Mouse (Mus musculus): ENCODE data around the gene Oosp1. TPM values are rescaled to one million over a fixed set of nuclear protein-coding genes. Genes with fewer than 3 reads are reported as not detected.

The Oosp1 gene
- not detected in 2 replicates for polyA plus RNA-seq (2011; ENCODE audit: insufficient read depth, insufficient read length, low replicate concordance, missing spikeins)

DNA sequence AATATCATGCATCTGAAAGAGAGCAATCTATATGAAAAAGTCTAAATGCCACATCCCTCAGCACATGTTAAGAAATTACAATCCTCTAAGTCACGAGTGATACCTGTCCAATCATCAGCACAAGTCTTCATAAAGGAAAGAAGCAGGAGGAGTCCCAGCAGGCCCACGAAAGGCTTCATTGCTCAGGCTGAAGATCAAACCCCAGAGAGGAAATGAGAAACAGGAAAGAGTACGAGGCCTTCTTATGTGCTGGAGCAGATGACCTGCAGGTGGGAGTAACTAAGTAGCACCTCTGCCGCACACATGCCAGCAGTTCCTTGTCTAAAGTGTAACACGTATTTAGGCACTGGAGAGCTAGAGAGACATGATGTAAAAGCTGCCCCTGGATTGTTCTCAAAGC, at the start of gene Oosp1:
TSS of gene Oosp1 (minus strand) at position 312 of the 400 bp plus-strand sequence.
- 15% methylated on average over 5 of the region's 5 CpGs for WGBS
- TF ChIP-seq CTCF (IDR thresholded peaks at IDR 0.05; ENCODE audit: control insufficient read depth, insufficient read depth, low read length) (no peak), POLR2A (IDR thresholded peaks at IDR 0.05; ENCODE audit: borderline replicate concordance, control insufficient read depth, low read depth, low read length) (no peak)
- H3K27ac ChIP-seq (ENCODE audit: control insufficient read depth, insufficient read depth, low read depth, low read length, poor library complexity), result no peak within 1 kb of the TSS
- no peak within 1 kb of the TSS for H3K4me3 ChIP-seq (replicated peaks; ENCODE audit: control insufficient read depth, low read depth, low read length)
- H3K4me1 ChIP-seq (ENCODE audit: control insufficient read depth, insufficient read depth, low read length), result no peaks in the 10 kb centered on the region

DNA sequence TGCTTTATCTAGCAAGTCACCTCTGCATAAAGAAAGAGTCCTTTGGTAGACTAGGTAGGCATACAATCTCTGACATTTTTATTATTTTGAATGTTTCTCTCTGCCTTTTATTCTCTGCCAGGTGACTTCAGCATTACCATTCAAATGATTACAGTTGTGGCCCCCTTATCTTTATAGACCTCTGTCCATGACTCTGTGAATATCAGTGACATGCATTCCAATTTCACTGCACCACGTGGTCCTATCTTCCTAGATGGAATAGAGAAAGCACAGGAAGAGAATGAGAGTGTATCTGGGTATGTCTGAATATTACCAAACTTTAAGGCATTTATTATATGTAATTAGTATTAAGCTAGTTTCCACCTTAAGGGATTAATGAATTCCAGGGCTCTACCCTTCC, 45.5 kb upstream of the Oosp1 start:
- H3K4me1 ChIP-seq (ENCODE audit: control insufficient read depth, insufficient read depth, low read length), result no peaks in the 10 kb centered on the region
- no peak overlapping the region for H3K27ac ChIP-seq (ENCODE audit: control insufficient read depth, insufficient read depth, low read depth, low read length, poor library complexity)
- TF ChIP-seq CTCF (IDR thresholded peaks at IDR 0.05; ENCODE audit: control insufficient read depth, insufficient read depth, low read length) (no peak), POLR2A (IDR thresholded peaks at IDR 0.05; ENCODE audit: borderline replicate concordance, control insufficient read depth, low read depth, low read length) (no peak)
- WGBS, result 33% methylated on average over 1 of the region's 1 CpGs
- H3K4me3 ChIP-seq (replicated peaks; ENCODE audit: control insufficient read depth, low read depth, low read length), result no peak overlapping the region

DNA sequence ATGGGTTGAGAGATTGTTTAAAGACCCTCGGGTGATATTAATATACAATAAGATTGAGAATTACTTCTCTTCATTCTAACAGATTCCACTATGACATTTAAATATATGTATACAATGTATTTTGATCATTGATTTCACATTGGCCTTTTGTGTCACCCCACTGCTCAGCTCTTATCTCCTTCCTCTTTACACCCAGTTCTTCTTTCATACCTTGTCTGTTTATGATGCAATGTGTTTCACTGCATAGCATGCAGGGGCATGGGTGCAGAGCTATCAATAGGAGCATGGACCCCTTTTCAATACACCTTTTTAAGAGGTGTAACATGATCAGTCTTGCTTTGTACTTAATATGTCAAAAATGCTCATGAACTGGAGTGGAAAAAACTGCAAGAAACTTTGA, 39.3 kb upstream of the Oosp1 start:
- 73% methylated on average over 1 of the region's 1 CpGs for WGBS
- TF ChIP-seq POLR2A (IDR thresholded peaks at IDR 0.05; ENCODE audit: borderline replicate concordance, control insufficient read depth, low read depth, low read length) (no peak), CTCF (IDR thresholded peaks at IDR 0.05; ENCODE audit: control insufficient read depth, insufficient read depth, low read length) (no peak)
- H3K27ac ChIP-seq (ENCODE audit: control insufficient read depth, insufficient read depth, low read depth, low read length, poor library complexity), result no peak overlapping the region
- no peaks in the 10 kb centered on the region; the same call in 1 of the 2 replicates for H3K4me1 ChIP-seq (ENCODE audit: control insufficient read depth, insufficient read depth, low read length)
- H3K4me3 ChIP-seq (replicated peaks; ENCODE audit: control insufficient read depth, low read depth, low read length), result no peak overlapping the region

DNA sequence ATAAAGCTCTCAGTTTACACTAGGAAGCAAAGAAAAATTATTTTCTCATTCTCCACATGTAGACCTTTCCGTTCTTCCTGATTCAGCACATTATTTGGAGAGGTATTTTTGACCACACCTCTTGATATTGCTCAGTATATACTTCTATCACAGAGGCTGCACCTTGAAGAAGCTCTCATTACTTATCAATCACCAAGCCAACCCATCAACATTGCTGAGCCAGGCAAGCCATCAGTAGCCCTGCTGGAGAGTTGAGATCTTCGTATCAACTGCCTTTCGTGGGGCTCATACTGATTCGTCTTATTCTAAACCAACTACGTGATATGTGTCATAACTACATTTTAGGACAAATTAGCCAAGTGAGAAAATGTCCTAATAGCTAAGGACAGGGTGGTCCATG, 36.4 kb upstream of the Oosp1 start:
- TF ChIP-seq POLR2A (IDR thresholded peaks at IDR 0.05; ENCODE audit: borderline replicate concordance, control insufficient read depth, low read depth, low read length) (no peak), CTCF (IDR thresholded peaks at IDR 0.05; ENCODE audit: control insufficient read depth, insufficient read depth, low read length) (no peak)
- Histone ChIP-seq H3K27ac (ENCODE audit: control insufficient read depth, insufficient read depth, low read depth, low read length, poor library complexity) (no peak overlapping the region), H3K4me3 (replicated peaks; ENCODE audit: control insufficient read depth, low read depth, low read length) (no peak overlapping the region), H3K4me1 (ENCODE audit: control insufficient read depth, insufficient read depth, low read length) (no peaks in the 10 kb centered on the region; the same call in 1 of the 2 replicates)
- WGBS, result 66% methylated on average over 5 of the region's 5 CpGs

DNA sequence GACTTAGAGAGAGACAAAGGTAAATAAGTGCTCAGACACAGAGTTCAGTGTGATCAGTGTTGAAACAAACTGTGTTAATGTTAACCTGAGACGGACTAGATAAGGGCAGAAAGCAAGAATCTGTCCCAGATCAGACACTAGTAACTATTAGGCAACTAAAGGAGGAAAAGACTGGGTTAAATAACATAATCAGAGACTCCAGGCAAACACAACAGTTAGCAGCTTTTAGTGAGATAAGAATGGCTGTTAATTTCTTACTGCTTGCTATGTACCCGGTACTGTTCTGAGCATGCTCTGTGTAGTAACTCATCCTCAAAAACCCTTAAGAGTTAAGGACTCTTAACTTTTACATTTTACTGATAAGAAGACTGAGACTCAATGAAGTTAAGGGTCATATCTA, 35.0 kb upstream of the Oosp1 start:
- H3K27ac ChIP-seq (ENCODE audit: control insufficient read depth, insufficient read depth, low read depth, low read length, poor library complexity), result no peak overlapping the region
- TF ChIP-seq CTCF (IDR thresholded peaks at IDR 0.05; ENCODE audit: control insufficient read depth, insufficient read depth, low read length) (no peak), POLR2A (IDR thresholded peaks at IDR 0.05; ENCODE audit: borderline replicate concordance, control insufficient read depth, low read depth, low read length) (no peak)

DNA sequence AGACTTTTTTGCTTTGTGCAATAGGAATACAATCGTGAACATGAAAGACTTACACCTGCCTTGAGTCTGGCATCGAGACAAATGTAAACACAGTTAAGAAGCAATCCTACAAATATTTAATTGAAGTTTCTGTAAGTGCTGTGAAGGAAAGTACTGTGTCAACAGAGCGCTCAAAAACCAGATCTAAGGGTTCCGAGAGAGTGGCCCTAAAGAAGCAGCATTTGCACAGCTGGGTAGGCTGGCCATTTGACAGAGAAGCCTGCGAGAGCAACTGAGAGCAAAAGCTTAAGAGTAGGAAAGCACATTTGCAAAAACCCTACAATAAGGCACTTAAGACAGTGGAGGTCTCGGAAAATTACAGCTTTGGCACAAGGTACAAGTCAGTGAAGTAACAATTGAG, 33.3 kb upstream of the Oosp1 start:
- Histone ChIP-seq H3K27ac (ENCODE audit: control insufficient read depth, insufficient read depth, low read depth, low read length, poor library complexity) (no peak overlapping the region), H3K4me1 (ENCODE audit: control insufficient read depth, insufficient read depth, low read length) (no peaks in the 10 kb centered on the region; the same call in 1 of the 2 replicates), H3K4me3 (replicated peaks; ENCODE audit: control insufficient read depth, low read depth, low read length) (no peak overlapping the region)
- TF ChIP-seq POLR2A (IDR thresholded peaks at IDR 0.05; ENCODE audit: borderline replicate concordance, control insufficient read depth, low read depth, low read length) (no peak), CTCF (IDR thresholded peaks at IDR 0.05; ENCODE audit: control insufficient read depth, insufficient read depth, low read length) (no peak)
- WGBS, result 84% methylated on average over 6 of the region's 6 CpGs

More for the DNA sequence above, 35.0 kb upstream of the Oosp1 start:
- 67% methylated on average over 2 of the region's 2 CpGs for WGBS
- H3K4me3 ChIP-seq (replicated peaks; ENCODE audit: control insufficient read depth, low read depth, low read length), result no peak overlapping the region
- H3K4me1 ChIP-seq (ENCODE audit: control insufficient read depth, insufficient read depth, low read length), result no peaks in the 10 kb centered on the region; the same call in 1 of the 2 replicates

DNA sequence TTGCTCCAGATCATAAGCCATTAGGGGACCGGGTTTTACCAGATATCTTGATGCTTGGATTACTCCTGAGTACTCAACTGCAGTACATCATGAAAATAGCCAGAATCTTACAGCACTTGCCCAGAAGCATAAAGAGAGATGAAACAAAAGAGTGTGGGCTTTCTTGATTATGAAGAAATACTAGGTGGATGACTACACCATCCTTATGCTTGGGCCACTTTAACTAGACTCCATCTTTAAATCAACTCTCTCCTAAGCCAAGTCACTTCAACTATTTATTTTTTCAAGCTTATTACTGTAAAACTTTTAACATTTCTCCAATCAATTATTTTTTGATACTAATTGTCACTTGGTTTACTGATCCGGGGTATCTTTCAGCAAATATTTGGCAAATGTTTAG, 32.9 kb upstream of the Oosp1 start:
- H3K27ac ChIP-seq (ENCODE audit: control insufficient read depth, insufficient read depth, low read depth, low read length, poor library complexity), result no peak overlapping the region
- no peaks in the 10 kb centered on the region; the same call in 1 of the 2 replicates for H3K4me1 ChIP-seq (ENCODE audit: control insufficient read depth, insufficient read depth, low read length)
- H3K4me3 ChIP-seq (replicated peaks; ENCODE audit: control insufficient read depth, low read depth, low read length), result no peak overlapping the region
- 89% methylated on average over 2 of the region's 2 CpGs for WGBS
- TF ChIP-seq POLR2A (IDR thresholded peaks at IDR 0.05; ENCODE audit: borderline replicate concordance, control insufficient read depth, low read depth, low read length), result no peak
- no peak for TF ChIP-seq CTCF (IDR thresholded peaks at IDR 0.05; ENCODE audit: control insufficient read depth, insufficient read depth, low read length)

DNA sequence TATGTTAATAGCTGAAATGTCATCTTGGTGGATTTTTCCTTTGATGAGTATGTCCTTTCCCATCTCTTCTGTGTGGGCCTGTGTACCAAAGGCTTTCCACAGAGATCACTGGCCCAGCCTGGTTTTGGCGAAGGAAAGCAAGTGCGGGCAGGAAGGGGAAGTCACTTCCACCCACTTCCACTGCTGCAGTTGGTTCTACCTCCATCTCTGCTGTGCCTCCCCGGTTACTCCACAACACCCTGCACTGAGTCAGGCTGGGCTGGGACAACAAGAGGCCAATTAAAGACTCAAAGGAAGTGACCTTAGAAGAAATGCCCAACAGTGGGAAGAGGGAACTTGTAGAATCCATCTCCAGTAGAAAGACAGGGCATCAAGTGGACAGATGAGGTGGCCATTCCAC, 29.1 kb upstream of the Oosp1 start:
- H3K4me3 ChIP-seq (replicated peaks; ENCODE audit: control insufficient read depth, low read depth, low read length), result no peak overlapping the region
- H3K27ac ChIP-seq (ENCODE audit: control insufficient read depth, insufficient read depth, low read depth, low read length, poor library complexity), result no peak overlapping the region
- 17% methylated on average over 3 of the region's 3 CpGs for WGBS
- TF ChIP-seq CTCF (IDR thresholded peaks at IDR 0.05; ENCODE audit: control insufficient read depth, insufficient read depth, low read length) (no peak), POLR2A (IDR thresholded peaks at IDR 0.05; ENCODE audit: borderline replicate concordance, control insufficient read depth, low read depth, low read length) (no peak)
- H3K4me1 ChIP-seq (ENCODE audit: control insufficient read depth, insufficient read depth, low read length), result no peaks in the 10 kb centered on the region

DNA sequence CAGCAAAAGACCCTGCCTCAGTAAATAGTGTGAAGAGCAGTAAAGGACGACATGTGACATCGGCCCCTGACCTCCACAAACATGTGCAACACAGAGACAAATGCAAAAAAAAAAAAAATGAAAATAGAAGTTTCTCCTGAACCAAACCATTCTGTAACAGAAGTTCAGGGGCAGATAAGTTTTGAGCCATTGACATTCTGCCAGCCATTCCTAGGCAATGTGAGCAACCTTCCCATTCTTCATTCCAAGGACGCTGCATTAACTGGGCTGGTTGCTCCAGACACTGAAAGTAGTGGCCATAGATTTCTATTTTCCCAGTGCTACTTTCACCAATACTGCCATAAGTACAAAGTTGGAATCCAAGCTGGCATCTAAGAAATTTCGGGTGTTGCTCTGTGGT, 21.5 kb upstream of the Oosp1 start:
- Histone ChIP-seq H3K4me1 (ENCODE audit: control insufficient read depth, insufficient read depth, low read length) (no peaks in the 10 kb centered on the region), H3K4me3 (replicated peaks; ENCODE audit: control insufficient read depth, low read depth, low read length) (no peak overlapping the region), H3K27ac (ENCODE audit: control insufficient read depth, insufficient read depth, low read depth, low read length, poor library complexity) (no peak overlapping the region)
- 78% methylated on average over 4 of the region's 4 CpGs for WGBS
- TF ChIP-seq POLR2A (IDR thresholded peaks at IDR 0.05; ENCODE audit: borderline replicate concordance, control insufficient read depth, low read depth, low read length) (no peak), CTCF (IDR thresholded peaks at IDR 0.05; ENCODE audit: control insufficient read depth, insufficient read depth, low read length) (no peak)

All from bone marrow, adult 2 months (tissue).